ENCODE assay signal across 31 mouse cellular contexts in genomic region chr2:33820037-33820436, GRCm38 (mm10).
DNase-seq lines count a peak whose midpoint lies in the region; ATAC-seq and TF ChIP-seq lines count a peak whose summit lies in the region.
"Had no signal": no experiment of that assay in that cellular context is flagged by ENCODE, and none has a peak within 500 bp of the region (broad histone marks: within the 10 kb centered on the region; RNA-seq: fewer than 3 reads in every experiment).

No protein-coding gene starts in this region.

- no peak for TF ChIP-seq CTCF in heart, postnatal 0 days (IDR thresholded peaks at IDR 0.05; ENCODE audit: low read depth)

- 88% methylated on average over 5 of the region's 5 CpGs for WGBS in heart, postnatal 0 days

- no peak for ATAC-seq in heart, postnatal 0 days (ENCODE audit: insufficient read depth, low read depth)
- ATAC-seq: forebrain, embryonic 13.5 days; intestine, postnatal 0 days; midbrain, embryonic 15.5 days; Patski had no signal

- TF ChIP-seq EP300 in heart, postnatal 0 days (IDR thresholded peaks at IDR 0.05; ENCODE audit: low read depth) = no peak

- no peak for DNase-seq in heart, postnatal 0 days (ENCODE audit: low spot score)
- no peak for DNase-seq in heart, postnatal 10 days
- peak; percentile 92 for DNase-seq in brain, adult 2 months (ENCODE audit: low read depth, low spot score)
- peak; percentile 75 for DNase-seq in cerebellum, adult 8-10 months
- peak; percentile 79 to 83 for DNase-seq in cerebellum, postnatal 25 days
- DNase-seq in urinary bladder, postnatal 25 days (ENCODE audit: low spot score) = no peak
- DNase-seq in ovary, postnatal 14 days (ENCODE audit: low spot score) = no peak
- DNase-seq: adrenal gland, postnatal 14 days; gastrocnemius, postnatal 14 days; heart, adult 11 months; heart, postnatal 4 days; kidney, postnatal 14 days; layer of hippocampus, adult 9-11 months; lung, adult 2 months; lung, postnatal 10 days; right cerebral cortex, postnatal 4 days had no signal

- peaks cover 26% of the 10 kb centered on the region; the same call in 1 of the 2 replicates for H3K36me3 ChIP-seq in heart, postnatal 0 days (replicated peaks; ENCODE audit: control insufficient read depth, insufficient read depth, low read length)

- H3K27me3 ChIP-seq in heart, postnatal 0 days (ENCODE audit: control insufficient read depth, insufficient read depth, low read length) = no peaks in the 10 kb centered on the region
- H3K27me3 ChIP-seq: embryonic facial prominence, embryonic 15.5 days; heart, embryonic 15.5 days; midbrain, embryonic 15.5 days; neural tube, embryonic 12.5 days; Patski had no signal

- H3K27ac ChIP-seq in heart, postnatal 0 days (ENCODE audit: low read depth) = peak overlapping the region; percentile 30; the same call in 1 of the 2 replicates
- H3K27ac ChIP-seq: embryonic facial prominence, embryonic 10.5 days; embryonic facial prominence, embryonic 15.5 days; forebrain, embryonic 13.5 days; heart, embryonic 10.5 days; heart, embryonic 15.5 days; hindbrain, embryonic 14.5 days; limb, embryonic 10.5 days; limb, embryonic 15.5 days; liver, embryonic 14.5 days; midbrain, embryonic 15.5 days; neural tube, embryonic 12.5 days; stomach, postnatal 0 days had no signal

- no peaks in the 10 kb centered on the region for H3K9me3 ChIP-seq in heart, postnatal 0 days (replicated peaks; ENCODE audit: control insufficient read depth, low read length)
- H3K9me3 ChIP-seq: embryonic facial prominence, embryonic 10.5 days; embryonic facial prominence, embryonic 15.5 days; forebrain, embryonic 13.5 days; G1E; heart, embryonic 10.5 days; heart, embryonic 15.5 days; limb, embryonic 10.5 days; limb, embryonic 15.5 days; midbrain, embryonic 15.5 days; neural tube, embryonic 12.5 days had no signal

- intact Hi-C loops in heart, postnatal 10 days (cut with DNase I) = loop anchor here (2.0 to 5.0 kb wide), 3 partner anchors 73 to 817 kb away; no protein-coding TSS in a partner anchor

- no peaks in the 10 kb centered on the region for H3K4me1 ChIP-seq in heart, postnatal 0 days (ENCODE audit: control insufficient read depth, insufficient read depth)
- H3K4me1 ChIP-seq: heart, embryonic 15.5 days had no signal

- H3K4me2 ChIP-seq in heart, postnatal 0 days (ENCODE audit: low read depth, low read length) = no peak overlapping the region
- H3K4me2 ChIP-seq: embryonic facial prominence, embryonic 15.5 days; forebrain, embryonic 13.5 days; heart, embryonic 15.5 days; hindbrain, embryonic 14.5 days; limb, embryonic 15.5 days; midbrain, embryonic 15.5 days; neural tube, embryonic 12.5 days had no signal

- no peak overlapping the region for H3K4me3 ChIP-seq in heart, postnatal 0 days (ENCODE audit: low read depth, low read length)
- H3K4me3 ChIP-seq: embryonic facial prominence, embryonic 10.5 days; embryonic facial prominence, embryonic 15.5 days; forebrain, embryonic 13.5 days; heart, embryonic 10.5 days; heart, embryonic 15.5 days; limb, embryonic 10.5 days; limb, embryonic 15.5 days; midbrain, embryonic 15.5 days; neural tube, embryonic 12.5 days had no signal

- H3K9ac ChIP-seq in heart, postnatal 0 days (replicated peaks; ENCODE audit: low read depth, low read length) = no peak overlapping the region
- H3K9ac ChIP-seq: embryonic facial prominence, embryonic 15.5 days; forebrain, embryonic 13.5 days; heart, embryonic 15.5 days; hindbrain, embryonic 14.5 days; limb, embryonic 15.5 days; liver, embryonic 14.5 days; midbrain, embryonic 15.5 days; neural tube, embryonic 12.5 days had no signal

Comparison
In these comparisons a context has a peak if more than half of its experiments do, and no peak if none do; other contexts are left out.
1. DNase-seq: peak in brain, adult 2 months (single experiment), cerebellum, adult 8-10 months (single experiment) and cerebellum, postnatal 25 days (2 of 2); none in heart, postnatal 0 days (single experiment), heart, postnatal 10 days (0 of 2), urinary bladder, postnatal 25 days (single experiment) and ovary, postnatal 14 days (single experiment).